Mouse (Mus musculus) myocyte (in vitro differentiated cells): ENCODE measurements around the gene Asf1b. TPM values are rescaled to one million over a fixed set of nuclear protein-coding genes. Genes with fewer than 3 reads are reported as not detected.

Source experiments
- H3K27me3 ChIP-seq: one replicate; pipeline ENCODE4 v1.6.1; 2011; ENCODE audit not compliant: control insufficient read depth, insufficient read depth, insufficient read length
- H3K36me3 ChIP-seq: one replicate; pipeline ENCODE4 v1.6.1; 2011; ENCODE audit not compliant: control insufficient read depth, insufficient read depth
- H3K4me2 ChIP-seq: one replicate; pipeline ENCODE4 v1.6.1; 2011; ENCODE audit warnings: low read depth, control low read depth
- H3K4me3 ChIP-seq: one replicate; pipeline ENCODE4 v1.5.1; 2011; ENCODE audit warnings: mild to moderate bottlenecking, control low read depth, moderate library complexity
- H3K79me2 ChIP-seq: one replicate; pipeline ENCODE4 v1.6.1; 2011; ENCODE audit not compliant: control insufficient read depth, insufficient read depth
- H3ac ChIP-seq: one replicate; pipeline ENCODE4 v1.6.1; 2011; ENCODE audit not compliant: control insufficient read depth, insufficient read length
- CEBPB ChIP-seq: IDR thresholded peaks from 2 replicates; pipeline ENCODE4 v1.6.1; 2011; ENCODE audit warnings: mild to moderate bottlenecking, moderate library complexity; ENCODE audit not compliant: poor library complexity, insufficient read depth, severe bottlenecking
- E2F4 ChIP-seq: IDR thresholded peaks from one replicate; pipeline ENCODE4 v1.6.1; 2011; ENCODE audit warnings: mild to moderate bottlenecking, control low read depth, moderate library complexity; ENCODE audit not compliant: insufficient read depth
- MAX ChIP-seq: IDR thresholded peaks from one replicate; pipeline ENCODE4 v1.6.1; 2011; ENCODE audit warnings: low read depth, mild to moderate bottlenecking, control low read depth
- MYOD1 ChIP-seq, 3 experiments: IDR thresholded peaks; one replicate each; pipeline ENCODE4 v1.6.1; 2011; ENCODE audit warnings: control low read depth in 2 of 3, low read depth in 2 of 3, mild to moderate bottlenecking in 2 of 3, moderate library complexity in 1 of 3; ENCODE audit not compliant: insufficient read length in 2 of 3, control insufficient read depth in 1 of 3
- MYOG ChIP-seq, 3 experiments: IDR thresholded peaks; one replicate each; pipeline ENCODE4 v1.6.1; 2011; ENCODE audit warnings: control low read depth in 2 of 3, low read depth in 2 of 3, mild to moderate bottlenecking in 2 of 3; ENCODE audit not compliant: insufficient read length in 2 of 3, control insufficient read depth in 1 of 3, insufficient read depth in 1 of 3
- POLR2A ChIP-seq: IDR thresholded peaks from one replicate; pipeline ENCODE4 v1.6.1; 2011; ENCODE audit warnings: low read depth, mild to moderate bottlenecking, control low read depth, moderate library complexity; ENCODE audit not compliant: insufficient read length
- POLR2AphosphoS2 ChIP-seq: IDR thresholded peaks from one replicate; pipeline ENCODE4 v1.6.1; 2011; ENCODE audit warnings: low read depth, control low read depth; ENCODE audit not compliant: insufficient read length
- REST ChIP-seq: IDR thresholded peaks from one replicate; pipeline ENCODE4 v1.6.1; 2011; ENCODE audit warnings: mild to moderate bottlenecking, control low read depth, moderate library complexity; ENCODE audit not compliant: insufficient read depth, insufficient read length
- SRF ChIP-seq: IDR thresholded peaks from one replicate; pipeline ENCODE4 v1.6.1; 2011; ENCODE audit warnings: low read depth; ENCODE audit not compliant: control insufficient read depth, insufficient read length
- TCF12 ChIP-seq: IDR thresholded peaks from one replicate; pipeline ENCODE4 v1.6.1; 2011; ENCODE audit warnings: mild to moderate bottlenecking, control low read depth; ENCODE audit not compliant: poor library complexity, insufficient read depth, severe bottlenecking
- TCF3 ChIP-seq: IDR thresholded peaks from one replicate; pipeline ENCODE4 v1.6.1; 2011; ENCODE audit warnings: low read depth, control low read depth; ENCODE audit not compliant: insufficient read length
- USF1 ChIP-seq: IDR thresholded peaks from one replicate; pipeline ENCODE4 v1.6.1; 2011; ENCODE audit warnings: low read depth, mild to moderate bottlenecking, control low read depth, moderate library complexity
- polyA plus RNA-seq: library from polyadenylated mRNA; unstranded; fragments of >200 nt; fragmentation: generic; extraction: Trizol; gene quantifications from one replicate; pipeline ENCODE4 v1.2.1, GENCODE M21; 2012; ENCODE audit warnings: missing spikeins

The Asf1b gene
- polyA plus RNA-seq, 1 experiment, result 36.8 TPM

- no peak for TF ChIP-seq TCF12
- TF ChIP-seq E2F4, result no peak
- peak; percentile 17 for TF ChIP-seq POLR2A
- H3K27me3 ChIP-seq, result no peaks in the 10 kb centered on the region
- peak within 1 kb of the TSS; percentile 92 for H3K4me2 ChIP-seq
- peak within 1 kb of the TSS; percentile 86 for H3ac ChIP-seq
- H3K79me2 ChIP-seq, result no peaks in the 10 kb centered on the region
- peaks cover 8% of the 10 kb centered on the region for H3K36me3 ChIP-seq
- peak within 1 kb of the TSS; percentile 26 for H3K4me3 ChIP-seq
Observed at GRCm38 (mm10) chr8:83997511-83998141, 42.3 kb downstream of the Asf1b start, which contains the start of gene Samd1. Gene Samd1, plus strand, starts transcription at chr8:83997672.

GRCm38 (mm10) chr8:83998231-83999056, 43.1 kb downstream of the Asf1b start:
- Histone ChIP-seq H3K4me2 (peak overlapping the region; percentile 92), H3ac (peak overlapping the region; percentile 86), H3K27me3 (no peaks in the 10 kb centered on the region), H3K36me3 (no peaks in the 10 kb centered on the region), H3K4me3 (peak overlapping the region; percentile 26), H3K79me2 (no peaks in the 10 kb centered on the region)
- TF ChIP-seq E2F4, result no peak
- TF ChIP-seq CEBPB, result no peak
- no peak for TF ChIP-seq MAX
- TF ChIP-seq USF1, result no peak
- peak; percentile 74 for TF ChIP-seq POLR2AphosphoS2
- TF ChIP-seq REST, result no peak
- TF ChIP-seq TCF3, result no peak
- TF ChIP-seq MYOD1 (IDR thresholded peaks at IDR 0.05; ENCODE audit: control insufficient read depth in 1 of 3, insufficient read length in 2 of 3, low read depth in 2 of 3), result peak in 1 of 3 experiments; percentile 2
- TF ChIP-seq SRF, result no peak
- no peak for TF ChIP-seq TCF12
- TF ChIP-seq POLR2A, result peak; percentile 35
- TF ChIP-seq MYOG (IDR thresholded peaks at IDR 0.05; ENCODE audit: control insufficient read depth in 1 of 3, insufficient read depth in 1 of 3, insufficient read length in 2 of 3, low read depth in 2 of 3), result peak in 1 of 3 experiments; percentile 26

- H3K79me2 ChIP-seq, result no peaks in the 10 kb centered on the region
- H3K36me3 ChIP-seq, result no peaks in the 10 kb centered on the region
- peak overlapping the region; percentile 26 for H3K4me3 ChIP-seq
- peak overlapping the region; percentile 86 for H3ac ChIP-seq
- peak in 1 of 3 experiments; percentile 14 for TF ChIP-seq MYOD1 (IDR thresholded peaks at IDR 0.05; ENCODE audit: control insufficient read depth in 1 of 3, insufficient read length in 2 of 3, low read depth in 2 of 3)
- TF ChIP-seq MAX, result no peak
- no peak for TF ChIP-seq TCF12
- H3K4me2 ChIP-seq, result peak overlapping the region; percentile 92
- H3K27me3 ChIP-seq, result no peaks in the 10 kb centered on the region
Observed at GRCm38 (mm10) chr8:83999057-83999705, 43.9 kb downstream of the Asf1b start.

GRCm38 (mm10) chr8:83999825-84000224, 44.5 kb downstream of the Asf1b start:
- Histone ChIP-seq H3K36me3 (no peaks in the 10 kb centered on the region), H3K4me3 (no peak overlapping the region), H3K4me2 (no peak overlapping the region), H3K27me3 (no peaks in the 10 kb centered on the region), H3K79me2 (no peaks in the 10 kb centered on the region), H3ac (no peak overlapping the region)
- TF ChIP-seq CEBPB, result no peak
- TF ChIP-seq POLR2AphosphoS2, result peak; percentile 2

- H3K27me3 ChIP-seq, result no peaks in the 10 kb centered on the region
- H3K4me3 ChIP-seq, result no peak within 1 kb of the TSS
- TF ChIP-seq POLR2AphosphoS2 (peak; percentile 51), E2F4 (no peak)
- H3K36me3 ChIP-seq, result no peaks in the 10 kb centered on the region
- no peaks in the 10 kb centered on the region for H3K79me2 ChIP-seq
- no peak within 1 kb of the TSS for H3K4me2 ChIP-seq
- H3ac ChIP-seq, result no peak within 1 kb of the TSS
Observed at GRCm38 (mm10) chr8:84001281-84002000, 46.1 kb downstream of the Asf1b start, which contains the start of gene 1700067K01Rik. Gene 1700067K01Rik, plus strand, starts transcription at chr8:84001502.
